Mouse (Mus musculus) heart, postnatal 0 days (tissue): Measurements from ENCODE around the gene Mcl1. TPM values are rescaled to one million over a fixed set of nuclear protein-coding genes. Genes with fewer than 3 reads are reported as not detected.
A peak's percentile ranks its signal among the peaks of the same experiment; 100 is the strongest.
"Not testable (repeated sequence)": the region's sequence is repeated elsewhere in the genome, so short reads cannot be mapped to it uniquely, and the experiment has no call there.

Experiments used
- ATAC-seq: fragments of 200-750 bp; cut with Nextera tagmentation; 2 replicates; pipeline ENCODE4 v1.8.0; 2017; ENCODE audit warnings: low read depth, moderate number of reproducible peaks, moderate library complexity; ENCODE audit not compliant: insufficient read depth
- DNase-seq: peaks from one replicate; pipeline ENCODE4 v3.0.0-alpha.2; 2016; ENCODE audit warnings: low spot score
- H3K27ac ChIP-seq: fragments of 300-500 bp; sonication (generic); 2 replicates; pipeline ENCODE4 v1.5.1; 2014; ENCODE audit warnings: low read depth, mild to moderate bottlenecking
- H3K27me3 ChIP-seq: fragments of 300-500 bp; sonication (generic); 2 replicates; pipeline ENCODE4 v1.6.1; 2014; ENCODE audit warnings: low read length, mixed read lengths; ENCODE audit not compliant: control insufficient read depth, insufficient read depth
- H3K36me3 ChIP-seq: fragments of 300-500 bp; sonication (generic); replicated peaks from 2 replicates; pipeline ENCODE4 v1.6.1; 2014; ENCODE audit warnings: low read length, mixed read lengths; ENCODE audit not compliant: control insufficient read depth, insufficient read depth
- H3K4me1 ChIP-seq: fragments of 300-500 bp; sonication (generic); 2 replicates; pipeline ENCODE4 v1.6.1; 2014; ENCODE audit warnings: antibody characterized with exemption; ENCODE audit not compliant: control insufficient read depth, insufficient read depth
- H3K4me2 ChIP-seq: fragments of 300-500 bp; sonication (generic); 2 replicates; pipeline ENCODE4 v1.6.1; 2014; ENCODE audit warnings: low read depth, mild to moderate bottlenecking, low read length, moderate library complexity
- H3K4me3 ChIP-seq: fragments of 300-500 bp; sonication (generic); 2 replicates; pipeline ENCODE4 v1.5.1; 2014; ENCODE audit warnings: low read depth, low read length
- H3K9ac ChIP-seq: fragments of 300-500 bp; sonication (generic); replicated peaks from 2 replicates; pipeline ENCODE4 v1.6.1; 2014; ENCODE audit warnings: low read depth, low read length, mixed read lengths
- H3K9me3 ChIP-seq: fragments of 300-500 bp; sonication (generic); replicated peaks from 2 replicates; pipeline ENCODE4 v1.6.1; 2016; ENCODE audit warnings: low read length; ENCODE audit not compliant: control insufficient read depth
- CTCF ChIP-seq: IDR thresholded peaks from 2 replicates; pipeline ENCODE4 v1.5.1; 2016; ENCODE audit warnings: antibody characterized with exemption, control low read depth, low read depth
- EP300 ChIP-seq: IDR thresholded peaks from 2 replicates; pipeline ENCODE4 v1.6.1; 2016; ENCODE audit warnings: antibody characterized with exemption, low read depth
- WGBS: fragments of 180-500 bp; shearing (Covaris S2); extraction: QIAGEN DNeasy Blood & Tissue Kit; methylation state at CpG from one replicate; pipeline ENCODE4 v1.1.7; 2014; 5-methylcytosine and 5-hydroxymethylcytosine counted together
- polyA plus RNA-seq: library from polyadenylated mRNA; unstranded; fragments of >200 nt; fragmentation: Nextera tagmentation; extraction: Ambion mirVana; gene quantifications from 2 replicates; pipeline ENCODE4 v1.2.1, GENCODE M21; 2015
- total RNA-seq: library from RNA; depleted of rRNA; stranded (reverse); fragments of >200 nt; gene quantifications from 2 replicates; pipeline ENCODE4 v1.2.3, GENCODE M21; 2014; ENCODE audit warnings: low replicate concordance

The Mcl1 gene
- total and polyA plus RNA-seq, 2 experiments from 2014 or later, result 50.1 to 278 TPM

- DNase-seq (no peak), ATAC-seq (no peak)
- H3K4me2 ChIP-seq, result no peak overlapping the region
- peaks cover 22% of the 10 kb centered on the region for H3K36me3 ChIP-seq
- no peak overlapping the region for H3K4me3 ChIP-seq
- no peaks in the 10 kb centered on the region for H3K9me3 ChIP-seq
- no peak for TF ChIP-seq EP300
- TF ChIP-seq CTCF, result no peak
- H3K27ac ChIP-seq, result peak overlapping the region; percentile 100
- peaks cover 67% of the 10 kb centered on the region for H3K4me1 ChIP-seq
- WGBS, result 84% methylated on average over 3 of the region's 3 CpGs
- H3K27me3 ChIP-seq, result no peaks in the 10 kb centered on the region
- H3K9ac ChIP-seq, result no peak overlapping the region
Observed at GRCm38 (mm10) chr3:95669309-95669665, 10.7 kb downstream of the Mcl1 start.

- not testable (repeated sequence) for H3K4me2 ChIP-seq
Observed at GRCm38 (mm10) chr3:95670419-95670818, 11.8 kb downstream of the Mcl1 start.

GRCm38 (mm10) chr3:95671201-95671600, 12.6 kb downstream of the Mcl1 start:
- TF ChIP-seq EP300 (no peak), CTCF (no peak)
- H3K4me1 ChIP-seq, result peaks cover 66% of the 10 kb centered on the region
- no peaks in the 10 kb centered on the region for H3K27me3 ChIP-seq
- H3K27ac ChIP-seq, result peak overlapping the region; percentile 99
- DNase-seq (no peak), ATAC-seq (no peak)
- H3K4me3 ChIP-seq, result no peak overlapping the region
- no peak overlapping the region for H3K4me2 ChIP-seq
- H3K9ac ChIP-seq, result no peak overlapping the region
- 89% methylated on average over 5 of the region's 5 CpGs for WGBS
- H3K36me3 ChIP-seq, result peaks cover 10% of the 10 kb centered on the region
- H3K9me3 ChIP-seq, result no peaks in the 10 kb centered on the region

More at GRCm38 (mm10) chr3:95670419-95670818, 11.8 kb downstream of the Mcl1 start:
- not testable (repeated sequence) for H3K27ac ChIP-seq, H3K9ac ChIP-seq, H3K4me3 ChIP-seq, H3K27me3 ChIP-seq, H3K9me3 ChIP-seq, DNase-seq, ATAC-seq
- TF ChIP-seq CTCF, result 0 out of 2 replicates have a peak, but pooled peaks have one; percentile 9
- Histone ChIP-seq H3K36me3 (peaks cover 11% of the 10 kb centered on the region), H3K4me1 (peaks cover 67% of the 10 kb centered on the region)
- WGBS, result 95% methylated on average over 3 of the region's 3 CpGs

GRCm38 (mm10) chr3:95672461-95672860, 13.9 kb downstream of the Mcl1 start:
- no peak for TF ChIP-seq EP300
- TF ChIP-seq CTCF, result no peak
- DNase-seq (no peak), ATAC-seq (no peak)
- no peaks in the 10 kb centered on the region for H3K27me3 ChIP-seq
- H3K4me1 ChIP-seq, result peaks cover 58% of the 10 kb centered on the region
- H3K4me2 ChIP-seq, result peak overlapping the region; percentile 61
- peaks cover 10% of the 10 kb centered on the region for H3K36me3 ChIP-seq
- no peaks in the 10 kb centered on the region for H3K9me3 ChIP-seq
- WGBS, result 18% methylated on average over 3 of the region's 3 CpGs
- H3K9ac ChIP-seq, result peak overlapping the region; percentile 65; the same call in 1 of the 2 replicates
- no peak overlapping the region for H3K4me3 ChIP-seq
- peak overlapping the region; percentile 99 for H3K27ac ChIP-seq

GRCm38 (mm10) chr3:95672861-95673706, 14.5 kb downstream of the Mcl1 start:
- ATAC-seq (peak; percentile 21), DNase-seq (peak; percentile 35)
- Histone ChIP-seq H3K9ac (peak overlapping the region; percentile 65), H3K4me1 (peaks cover 55% of the 10 kb centered on the region), H3K4me3 (peak overlapping the region; percentile 30), H3K27ac (peak overlapping the region; percentile 99), H3K36me3 (peaks cover 10% of the 10 kb centered on the region), H3K27me3 (no peaks in the 10 kb centered on the region), H3K9me3 (no peaks in the 10 kb centered on the region), H3K4me2 (peak overlapping the region; percentile 61)
- TF ChIP-seq EP300 (peak; percentile 16; the same call in 1 of the 2 replicates), CTCF (peak; percentile 22)
- 20% methylated on average over 10 of the region's 10 CpGs for WGBS
